Mouse (Mus musculus) forebrain, embryonic 16.5 days (tissue): Measurements from ENCODE around the gene Dusp18. TPM values are rescaled to one million over a fixed set of nuclear protein-coding genes. Genes with fewer than 3 reads are reported as not detected.
A peak's percentile ranks its signal among the peaks of the same experiment; 100 is the strongest.

ENCODE experiments used
- ATAC-seq: fragments of 200-750 bp; cut with Nextera tagmentation; 2 replicates; pipeline ENCODE4 v1.8.0; 2017; ENCODE audit warnings: mild to moderate bottlenecking, moderate library complexity
- H3K27ac ChIP-seq: fragments of 300-500 bp; sonication (generic); 2 replicates; pipeline ENCODE4 v1.5.1; 2014; ENCODE audit warnings: low read length, control low read depth
- H3K27me3 ChIP-seq: fragments of 300-500 bp; sonication (generic); replicated peaks from 2 replicates; pipeline ENCODE4 v1.6.1; 2014; ENCODE audit warnings: low read length; ENCODE audit not compliant: control insufficient read depth, insufficient read depth
- H3K36me3 ChIP-seq: fragments of 300-500 bp; sonication (generic); 2 replicates; pipeline ENCODE4 v1.6.1; 2014; ENCODE audit not compliant: control insufficient read depth, insufficient read depth
- H3K4me1 ChIP-seq: fragments of 300-500 bp; sonication (generic); replicated peaks from 2 replicates; pipeline ENCODE4 v1.6.1; 2014; ENCODE audit warnings: low read length; ENCODE audit not compliant: control insufficient read depth, insufficient read depth
- H3K4me2 ChIP-seq: fragments of 300-500 bp; sonication (generic); 2 replicates; pipeline ENCODE4 v1.6.1; 2014; ENCODE audit warnings: mild to moderate bottlenecking, low read length, control low read depth
- H3K4me3 ChIP-seq: fragments of 300-500 bp; sonication (generic); replicated peaks from 2 replicates; pipeline ENCODE4 v1.5.1; 2014; ENCODE audit warnings: mild to moderate bottlenecking, low read length, control low read depth
- H3K9ac ChIP-seq: fragments of 300-500 bp; sonication (generic); replicated peaks from 2 replicates; pipeline ENCODE4 v1.6.1; 2014; ENCODE audit warnings: low read depth, low read length, control low read depth
- H3K9me3 ChIP-seq: fragments of 300-500 bp; sonication (generic); 2 replicates; pipeline ENCODE4 v1.6.1; 2016; ENCODE audit warnings: low read length; ENCODE audit not compliant: control insufficient read depth
- WGBS: fragments of 180-500 bp; shearing (Covaris S2); extraction: QIAGEN DNeasy Blood & Tissue Kit; methylation state at CpG from one replicate; pipeline ENCODE4 v1.1.7; 2014; 5-methylcytosine and 5-hydroxymethylcytosine counted together
- polyA plus RNA-seq: library from polyadenylated mRNA; unstranded; fragments of >200 nt; fragmentation: Nextera tagmentation; extraction: Ambion mirVana; gene quantifications from 2 replicates; pipeline ENCODE4 v1.2.1, GENCODE M21; 2015

The Dusp18 gene
- polyA plus RNA-seq, 1 experiment from 2014 or later = 46.0 TPM

- peaks cover 12% of the 10 kb centered on the region for H3K4me1 ChIP-seq
- no peak overlapping the region for H3K4me3 ChIP-seq
- no peak overlapping the region for H3K4me2 ChIP-seq
- no peak overlapping the region for H3K27ac ChIP-seq
- WGBS = 74% methylated on average over 5 of the region's 5 CpGs
- H3K9ac ChIP-seq = no peak overlapping the region
- ATAC-seq = no peak
- no peaks in the 10 kb centered on the region for H3K36me3 ChIP-seq
- H3K27me3 ChIP-seq = no peaks in the 10 kb centered on the region
- H3K9me3 ChIP-seq = no peaks in the 10 kb centered on the region
Observed at GRCm38 (mm10) chr11:3855846-3856245, 39.2 kb upstream of the Dusp18 start.

DNA sequence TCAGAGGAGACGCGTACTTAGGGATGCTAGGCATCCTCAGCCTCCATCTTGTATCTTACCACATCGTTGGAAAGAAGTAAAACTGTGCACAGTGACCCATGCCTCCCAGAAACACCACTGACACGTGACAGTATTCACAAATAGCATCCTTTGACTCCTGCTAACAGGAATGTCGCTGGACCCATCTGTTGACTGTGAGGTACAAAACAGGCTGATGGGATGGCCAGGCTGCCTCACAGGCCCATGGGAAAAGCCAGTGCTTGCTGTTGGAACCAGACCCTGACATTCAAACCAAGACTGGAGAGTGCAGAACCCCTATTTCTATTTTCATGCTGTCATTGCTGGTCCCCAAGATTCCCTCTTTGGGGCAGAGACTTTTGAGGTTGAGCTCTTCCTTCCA, 37.1 kb upstream of the Dusp18 start:
- WGBS = 79% methylated on average over 5 of the region's 5 CpGs
- H3K27me3 ChIP-seq = no peaks in the 10 kb centered on the region
- no peak overlapping the region for H3K27ac ChIP-seq
- no peak overlapping the region for H3K4me2 ChIP-seq
- no peaks in the 10 kb centered on the region for H3K36me3 ChIP-seq
- no peak overlapping the region for H3K9ac ChIP-seq
- H3K9me3 ChIP-seq = no peaks in the 10 kb centered on the region
- no peak overlapping the region for H3K4me3 ChIP-seq
- no peak for ATAC-seq
- peaks cover 12% of the 10 kb centered on the region for H3K4me1 ChIP-seq

DNA sequence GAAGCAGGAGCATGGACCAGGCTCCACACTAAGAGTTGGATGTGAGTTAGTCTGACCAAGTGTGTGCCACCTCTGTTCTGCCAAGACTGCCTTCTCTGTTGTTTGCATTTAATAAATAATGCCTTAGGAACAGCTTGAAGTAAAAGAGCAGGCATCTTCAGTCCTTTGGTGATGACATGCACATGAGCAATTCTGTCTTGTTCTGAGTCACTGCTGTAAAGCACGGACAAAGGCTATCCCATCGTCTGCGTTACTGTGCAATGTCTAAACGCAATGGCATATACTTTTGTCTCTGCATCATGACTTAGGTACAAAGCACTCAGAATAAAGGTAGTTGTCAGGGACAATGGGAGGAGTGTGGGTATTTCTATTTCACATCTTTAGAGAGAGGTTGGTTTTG, 35.3 kb upstream of the Dusp18 start:
- H3K4me3 ChIP-seq = no peak overlapping the region
- H3K4me1 ChIP-seq = peaks cover 13% of the 10 kb centered on the region
- no peak overlapping the region for H3K4me2 ChIP-seq
- no peak overlapping the region for H3K27ac ChIP-seq
- H3K9ac ChIP-seq = no peak overlapping the region
- no peaks in the 10 kb centered on the region for H3K27me3 ChIP-seq
- ATAC-seq = no peak
- no peaks in the 10 kb centered on the region for H3K36me3 ChIP-seq
- no peaks in the 10 kb centered on the region for H3K9me3 ChIP-seq
- 88% methylated on average over 4 of the region's 4 CpGs for WGBS

GRCm38 (mm10) chr11:3860361-3860760, 34.7 kb upstream of the Dusp18 start:
- H3K9me3 ChIP-seq = no peaks in the 10 kb centered on the region
- H3K36me3 ChIP-seq = no peaks in the 10 kb centered on the region
- H3K9ac ChIP-seq = no peak overlapping the region
- no peak overlapping the region for H3K4me3 ChIP-seq
- 85% methylated on average over 4 of the region's 4 CpGs for WGBS
- peaks cover 13% of the 10 kb centered on the region for H3K4me1 ChIP-seq
- ATAC-seq = no peak
- no peak overlapping the region for H3K4me2 ChIP-seq
- no peaks in the 10 kb centered on the region for H3K27me3 ChIP-seq
- H3K27ac ChIP-seq = no peak overlapping the region

- Histone ChIP-seq H3K27ac (no peak overlapping the region), H3K9me3 (no peaks in the 10 kb centered on the region), H3K27me3 (no peaks in the 10 kb centered on the region), H3K9ac (peak overlapping the region; percentile 72), H3K4me3 (peak overlapping the region; percentile 61), H3K36me3 (no peaks in the 10 kb centered on the region), H3K4me1 (peaks cover 13% of the 10 kb centered on the region), H3K4me2 (peak overlapping the region; percentile 86)
- ATAC-seq = no peak; the same call in 1 of the 2 replicates
- WGBS = 73% methylated on average over 19 of the region's 19 CpGs
Observed at GRCm38 (mm10) chr11:3862661-3863453, 32.2 kb upstream of the Dusp18 start.

DNA sequence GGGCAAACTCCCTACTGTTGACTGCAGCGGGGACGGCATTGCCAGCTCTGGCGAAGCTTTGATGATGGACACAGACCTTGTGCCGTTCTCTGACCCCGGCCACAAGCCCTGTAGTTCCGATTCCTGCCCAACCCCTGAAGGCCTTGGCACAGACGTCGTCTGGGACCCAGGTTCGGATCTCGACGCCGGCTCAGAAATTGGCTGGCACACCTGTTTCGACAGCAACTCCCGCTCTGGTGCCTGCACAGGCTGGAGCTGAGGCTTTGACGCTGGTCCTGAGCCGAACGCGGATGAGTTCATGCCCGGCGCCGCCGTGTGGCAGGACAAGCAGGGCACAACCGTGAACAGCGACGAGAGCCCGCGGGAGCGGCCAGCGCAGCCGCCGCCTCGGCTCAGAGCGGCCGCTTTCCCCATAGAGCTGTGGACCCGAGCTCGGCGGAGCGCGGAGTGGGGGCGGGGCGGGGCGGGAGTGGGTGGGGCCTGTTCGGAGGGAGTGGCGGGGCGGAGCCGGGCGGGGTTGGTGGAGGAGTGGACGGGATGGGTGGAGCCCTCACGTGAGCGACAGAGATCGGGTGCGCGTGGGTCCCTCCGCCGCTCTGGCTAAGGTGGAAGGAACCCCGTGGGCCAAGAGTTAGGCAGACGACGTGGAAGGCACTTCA, 31.5 kb upstream of the Dusp18 start, which contains the start of gene Osbp2:
Gene Osbp2, minus strand, starts transcription at position 450 of the 659 bp plus-strand sequence.
- H3K36me3 ChIP-seq = no peaks in the 10 kb centered on the region
- H3K27ac ChIP-seq = no peak within 1 kb of the TSS
- H3K9ac ChIP-seq = peak within 1 kb of the TSS; percentile 72
- peak within 1 kb of the TSS; percentile 86 for H3K4me2 ChIP-seq
- peak; percentile 91 for ATAC-seq
- H3K4me1 ChIP-seq = peaks cover 13% of the 10 kb centered on the region
- H3K4me3 ChIP-seq = peak within 1 kb of the TSS; percentile 61
- 4% methylated on average over 58 of the region's 58 CpGs for WGBS
- no peaks in the 10 kb centered on the region for H3K9me3 ChIP-seq
- no peaks in the 10 kb centered on the region for H3K27me3 ChIP-seq

- Histone ChIP-seq H3K36me3 (no peaks in the 10 kb centered on the region), H3K27me3 (no peaks in the 10 kb centered on the region), H3K4me2 (peak overlapping the region; percentile 86), H3K4me3 (peak overlapping the region; percentile 61), H3K9me3 (no peaks in the 10 kb centered on the region), H3K4me1 (peaks cover 13% of the 10 kb centered on the region), H3K9ac (no peak overlapping the region; the same call in 1 of the 2 replicates), H3K27ac (no peak overlapping the region)
- WGBS = 18% methylated on average over 6 of the region's 6 CpGs
- ATAC-seq = no peak
Observed at GRCm38 (mm10) chr11:3864343-3864742, 30.7 kb upstream of the Dusp18 start.

GRCm38 (mm10) chr11:3876419-3876818, 18.6 kb upstream of the Dusp18 start:
- Histone ChIP-seq H3K9ac (no peak overlapping the region), H3K9me3 (no peaks in the 10 kb centered on the region), H3K4me2 (no peak overlapping the region), H3K27me3 (no peaks in the 10 kb centered on the region), H3K4me1 (no peaks in the 10 kb centered on the region), H3K4me3 (no peak overlapping the region), H3K27ac (no peak overlapping the region), H3K36me3 (no peaks in the 10 kb centered on the region)
- no peak for ATAC-seq
- WGBS = 73% methylated on average over 6 of the region's 6 CpGs

DNA sequence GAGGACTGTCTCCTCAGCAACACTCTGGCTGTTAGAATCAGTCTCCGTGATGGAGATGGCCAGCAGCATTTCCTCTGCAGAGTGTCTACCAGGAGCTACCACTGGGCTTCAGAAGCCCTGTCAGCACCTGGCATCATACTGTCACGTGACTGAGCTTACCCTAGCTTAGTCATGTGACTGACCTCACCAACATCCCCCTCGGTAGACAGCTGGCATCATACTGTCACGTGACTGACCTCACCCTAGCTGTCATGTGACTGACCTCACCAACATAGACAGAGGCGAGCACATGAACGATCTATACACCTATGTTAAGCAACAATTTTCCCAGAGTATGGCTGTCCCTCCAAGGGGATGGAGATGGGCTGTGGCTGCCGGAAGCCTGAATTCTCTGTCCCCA, 16.4 kb upstream of the Dusp18 start:
- H3K4me3 ChIP-seq = no peak overlapping the region
- H3K4me2 ChIP-seq = no peak overlapping the region
- no peaks in the 10 kb centered on the region for H3K36me3 ChIP-seq
- H3K27me3 ChIP-seq = no peaks in the 10 kb centered on the region
- H3K27ac ChIP-seq = no peak overlapping the region
- no peak overlapping the region for H3K9ac ChIP-seq
- ATAC-seq = no peak
- WGBS = 81% methylated on average over 7 of the region's 7 CpGs
- no peaks in the 10 kb centered on the region for H3K9me3 ChIP-seq
- no peaks in the 10 kb centered on the region for H3K4me1 ChIP-seq
